ENCODE assay signal across 9 mouse cellular contexts in genomic region chr8:80937814-80938650, GRCm38 (mm10). TPM values are rescaled to one million over a fixed set of nuclear protein-coding genes. Genes with fewer than 3 reads are reported as not detected.
DNase-seq lines count a peak whose midpoint lies in the region; ATAC-seq lines count a peak whose summit lies in the region.
"Had no signal": no experiment of that assay in that cellular context is flagged by ENCODE, and none has a peak within 500 bp of the region (broad histone marks: within the 10 kb centered on the region; RNA-seq: fewer than 3 reads in every experiment).

No protein-coding gene starts in this region.

- no peaks in the 10 kb centered on the region for H3K9me3 ChIP-seq in heart, embryonic 10.5 days
- H3K9me3 ChIP-seq in limb, embryonic 13.5 days, result no peaks in the 10 kb centered on the region

- H3K4me3 ChIP-seq in heart, embryonic 10.5 days, result no peak overlapping the region; the same call in 1 of the 2 replicates
- H3K4me3 ChIP-seq in limb, embryonic 13.5 days, result no peak overlapping the region

- intact Hi-C loops in left cerebral cortex, postnatal 36 days (cut with DNase I), result loop anchor here (10.0 kb wide), 1 partner anchor 613 kb away; no protein-coding TSS in a partner anchor

- H3K4me1 ChIP-seq in heart, embryonic 10.5 days, result peaks cover 18% of the 10 kb centered on the region
- peaks cover 24% of the 10 kb centered on the region for H3K4me1 ChIP-seq in limb, embryonic 13.5 days

- H3K36me3 ChIP-seq in heart, embryonic 10.5 days, result no peaks in the 10 kb centered on the region
- H3K36me3 ChIP-seq in limb, embryonic 13.5 days, result no peaks in the 10 kb centered on the region

- H3K9ac ChIP-seq in limb, embryonic 13.5 days, result no peak overlapping the region

- DNase-seq in embryo, embryonic 11 days, result peak; percentile 30
- no peak for DNase-seq in embryo, embryonic 10 days (ENCODE audit: low spot score)
- peak; percentile 67 for DNase-seq in MN1 (ENCODE audit: low spot score)
- DNase-seq in heart, embryonic 10.5 days (ENCODE audit: low spot score), result peak; percentile 79
- no peak for DNase-seq in right cerebral cortex, postnatal 36 days (ENCODE audit: low spot score in 2 of 2)
- no peak for DNase-seq in left cerebral cortex, postnatal 36 days (ENCODE audit: low spot score in 2 of 2)
- DNase-seq in B cell, adult 2 months, result no peak
- DNase-seq: spleen, adult 18-20 months had no signal

- peak; percentile 86 for ATAC-seq in limb, embryonic 13.5 days (ENCODE audit: low FRiP score, low read depth)

- no peak overlapping the region for H3K27ac ChIP-seq in heart, embryonic 10.5 days
- peak overlapping the region; percentile 66; the same call in 1 of the 2 replicates for H3K27ac ChIP-seq in limb, embryonic 13.5 days

- peak overlapping the region; percentile 30 for H3K4me2 ChIP-seq in limb, embryonic 13.5 days (replicated peaks)

- H3K27me3 ChIP-seq in heart, embryonic 10.5 days (ENCODE audit: insufficient read depth, poor library complexity, severe bottlenecking), result no peaks in the 10 kb centered on the region
- H3K27me3 ChIP-seq in limb, embryonic 13.5 days, result no peaks in the 10 kb centered on the region

- 28% methylated on average over 15 of the region's 15 CpGs for WGBS in heart, embryonic 10.5 days
- 30% methylated on average over 15 of the region's 15 CpGs for WGBS in limb, embryonic 13.5 days

RNA-seq across cellular contexts. Expression of gene Gab1, which starts 57.7 kb away (rescaled TPM):
- 24.8 and 37.6 TPM in 2 replicates for polyA plus RNA-seq in heart, embryonic 10.5 days (2016; fragmentation: Nextera tagmentation; extraction: Ambion mirVana)
- polyA plus RNA-seq in limb, embryonic 13.5 days (2015; fragmentation: Nextera tagmentation; extraction: Ambion mirVana), result 21.9 and 24.3 TPM in 2 replicates
- total RNA-seq in left cerebral cortex, postnatal 36 days (2021), result 10 to 100 TPM; 14.6 to 15.4 TPM

Comparison
In these comparisons a context has a peak if more than half of its experiments do, and no peak if none do; other contexts are left out.
1. DNase-seq: peak in embryo, embryonic 11 days (single experiment), MN1 (single experiment) and heart, embryonic 10.5 days (single experiment); none in embryo, embryonic 10 days (single experiment), right cerebral cortex, postnatal 36 days (0 of 2), left cerebral cortex, postnatal 36 days (0 of 2) and B cell, adult 2 months (0 of 2).